Mouse (Mus musculus): Measurements from ENCODE around the gene Prrt1. TPM values are rescaled to one million over a fixed set of nuclear protein-coding genes. Genes with fewer than 3 reads are reported as not detected.

Gene Prrt1
- total and polyA plus RNA-seq, 3 experiments: not detected

GRCm38 (mm10) chr17:34591994-34592375 is 37.3 kb upstream of the Prrt1 start:
- in situ Hi-C loops (cut with MboI; ENCODE audit: low pct_ligation_motif_present, low pct_unique_long_range_greater_than_20kb, low sequenced_read_pairs): no loop called here
- no peak for TF ChIP-seq UBTF (IDR thresholded peaks at IDR 0.05; ENCODE audit: low read depth, low read length)
- TF ChIP-seq POLR2A (IDR thresholded peaks at IDR 0.05; ENCODE audit: low read depth, low read length): peak; percentile 60
- no peak for TF ChIP-seq ZKSCAN1 (IDR thresholded peaks at IDR 0.05; ENCODE audit: borderline replicate concordance, low read depth, low read length)
- peak; percentile 39; the same call in 1 of the 2 replicates for TF ChIP-seq NELFE (IDR thresholded peaks at IDR 0.05; ENCODE audit: low read depth, low read length)
- TF ChIP-seq MAFK (IDR thresholded peaks at IDR 0.05; ENCODE audit: insufficient replicate concordance, low read length): no peak
- TF ChIP-seq MAZ (IDR thresholded peaks at IDR 0.05; ENCODE audit: low read depth, low read length): peak; percentile 95
- no peak for TF ChIP-seq SIN3A (IDR thresholded peaks at IDR 0.05; ENCODE audit: low read length)
- TF ChIP-seq CTCF (conservative IDR thresholded peaks at IDR 0.05 in 1 of 2, IDR thresholded peaks at IDR 0.05 in 1 of 2; ENCODE audit: low read depth in 2 of 2, low read length in 2 of 2): no peak
- TF ChIP-seq ZMIZ1 (IDR thresholded peaks at IDR 0.05; ENCODE audit: low read depth, low read length): peak; percentile 39; the same call in 1 of the 2 replicates
- TF ChIP-seq IRF4 (IDR thresholded peaks at IDR 0.05; ENCODE audit: low read depth, low read length): peak; percentile 45; the same call in 1 of the 2 replicates
- TF ChIP-seq EP300 (IDR thresholded peaks at IDR 0.05; ENCODE audit: low read length): no peak
- TF ChIP-seq HCFC1 (IDR thresholded peaks at IDR 0.05; ENCODE audit: low read depth, low read length): no peak
- no peak for TF ChIP-seq PAX5 (IDR thresholded peaks at IDR 0.05; ENCODE audit: low read length)
- peak; percentile 84 for TF ChIP-seq CHD2 (IDR thresholded peaks at IDR 0.05; ENCODE audit: low read length)
- 0 out of 2 replicates have a peak, but pooled peaks have one; percentile 19 for TF ChIP-seq TCF12 (IDR thresholded peaks at IDR 0.05; ENCODE audit: low read depth, low read length)
- Histone ChIP-seq H3K4me3 (replicated peaks in 1 of 3; ENCODE audit: low read depth in 2 of 3, low read length in 2 of 3, poor library complexity in 1 of 3) (peak overlapping the region; percentile 57 to 82 (median 63)), H3K27me3 (replicated peaks) (no peaks in the 10 kb centered on the region), H3K79me2 (replicated peaks; ENCODE audit: control insufficient read depth, extremely low read depth, insufficient read depth, poor library complexity, severe bottlenecking) (no peaks in the 10 kb centered on the region; the same call in 1 of the 2 replicates), H3K4me1 (ENCODE audit: control insufficient read depth in 1 of 2, insufficient read depth in 2 of 2) (peaks cover 8 to 41% of the 10 kb centered on the region in 2 experiments; a peak in 2 of 4 replicates), H3K9me3 (replicated peaks; ENCODE audit: low read length) (no peaks in the 10 kb centered on the region), H3K9ac (ENCODE audit: insufficient read depth, low read depth) (peak overlapping the region; percentile 95), H3K36me3 (replicated peaks in 1 of 2; ENCODE audit: control insufficient read depth in 1 of 2, insufficient read depth in 1 of 2, low read length in 1 of 2) (peaks cover 16 to 34% of the 10 kb centered on the region in 2 experiments), H3K27ac (ENCODE audit: insufficient read depth, low read depth) (peak overlapping the region; percentile 85; the same call in 1 of the 2 replicates), H3K4me2 (ENCODE audit: insufficient read depth, low read depth, poor library complexity, severe bottlenecking) (peak overlapping the region; percentile 73)
- peak; percentile 88 for DNase-seq (ENCODE audit: extremely low read depth)
- dilution Hi-C loops (cut with MboI; ENCODE audit: extremely low pct_ligation_motif_present, extremely low pct_unique_long_range_greater_than_20kb, low sequenced_read_pairs): no loop called here

DNA sequence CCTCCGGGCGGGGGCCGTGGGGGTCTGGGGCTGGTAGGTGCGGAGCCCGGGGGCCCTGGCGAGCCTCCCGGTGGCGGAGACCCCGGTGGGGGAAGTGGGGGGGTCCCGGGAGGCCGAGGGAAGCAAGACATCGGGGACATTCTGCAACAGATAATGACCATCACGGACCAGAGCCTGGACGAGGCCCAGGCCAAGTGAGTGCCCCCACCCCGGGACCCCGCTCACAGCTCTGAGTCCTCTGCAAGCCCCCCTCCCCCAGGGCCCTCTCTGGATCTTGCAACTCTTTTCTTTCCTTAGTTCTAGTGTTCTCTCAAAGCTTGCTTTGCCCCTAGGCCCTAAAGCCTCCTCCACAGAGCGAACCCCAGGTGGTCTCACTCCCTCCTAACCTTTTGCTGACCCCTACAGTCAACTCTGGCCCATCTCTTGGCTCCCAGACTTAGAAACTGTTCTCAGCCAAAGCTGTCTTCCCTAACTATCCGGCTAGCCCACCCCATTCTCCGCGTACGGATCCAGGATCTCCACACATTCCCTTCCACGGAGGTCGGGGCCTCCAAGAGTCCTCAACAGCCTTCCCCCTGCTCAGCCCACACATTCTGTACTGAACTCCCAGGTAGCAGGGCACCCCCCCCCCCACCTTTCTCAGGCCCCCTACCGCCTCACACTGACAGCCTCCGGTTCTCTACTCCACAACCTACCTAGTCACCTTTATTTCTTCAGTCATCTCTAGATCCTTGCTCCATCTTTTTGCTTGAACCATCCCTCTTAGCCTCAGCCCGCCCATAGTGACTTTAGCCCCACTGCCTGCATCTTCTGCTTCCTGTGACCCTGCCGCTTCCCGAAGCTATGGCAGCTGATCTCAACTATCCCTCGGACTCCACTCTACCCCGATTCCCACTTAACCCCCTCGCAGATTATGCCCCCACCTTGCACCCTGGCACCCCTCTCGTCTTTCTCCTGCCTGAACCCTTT is 36.5 kb upstream of the Prrt1 start:
- peaks cover 8 to 46% of the 10 kb centered on the region in 2 experiments; a peak in 2 of 4 replicates for H3K4me1 ChIP-seq (ENCODE audit: control insufficient read depth in 1 of 2, insufficient read depth in 2 of 2)
- in situ Hi-C loops (cut with MboI; ENCODE audit: low pct_ligation_motif_present, low pct_unique_long_range_greater_than_20kb, low sequenced_read_pairs): no loop called here

More for the DNA sequence above, 36.5 kb upstream of the Prrt1 start:
- Histone ChIP-seq H3K27ac (ENCODE audit: insufficient read depth, low read depth) (no peak overlapping the region), H3K4me3 (replicated peaks in 1 of 3; ENCODE audit: low read depth in 2 of 3, low read length in 2 of 3, poor library complexity in 1 of 3) (peak overlapping the region; percentile 40 to 82 (median 63)), H3K9me3 (replicated peaks; ENCODE audit: low read length) (no peaks in the 10 kb centered on the region), H3K36me3 (replicated peaks in 1 of 2; ENCODE audit: control insufficient read depth in 1 of 2, insufficient read depth in 1 of 2, low read length in 1 of 2) (peaks cover 16 to 36% of the 10 kb centered on the region in 2 experiments), H3K27me3 (replicated peaks) (no peaks in the 10 kb centered on the region), H3K79me2 (replicated peaks; ENCODE audit: control insufficient read depth, extremely low read depth, insufficient read depth, poor library complexity, severe bottlenecking) (no peaks in the 10 kb centered on the region; the same call in 1 of the 2 replicates), H3K9ac (ENCODE audit: insufficient read depth, low read depth) (peak overlapping the region; percentile 95), H3K4me2 (ENCODE audit: insufficient read depth, low read depth, poor library complexity, severe bottlenecking) (peak overlapping the region; percentile 65)
- no peak; the same call in 1 of the 2 replicates for TF ChIP-seq RAD21 (IDR thresholded peaks at IDR 0.05; ENCODE audit: low read depth, low read length)
- no peak for TF ChIP-seq POLR2AphosphoS2 (IDR thresholded peaks at IDR 0.05; ENCODE audit: low read depth, low read length)
- no peak for TF ChIP-seq ZNF384 (IDR thresholded peaks at IDR 0.05; ENCODE audit: low read depth, low read length)
- TF ChIP-seq ELF1 (IDR thresholded peaks at IDR 0.05; ENCODE audit: low read depth, low read length): no peak
- TF ChIP-seq NRF1 (IDR thresholded peaks at IDR 0.05; ENCODE audit: low read depth, low read length): no peak
- peak; percentile 57; the same call in 1 of the 2 replicates for TF ChIP-seq SIN3A (IDR thresholded peaks at IDR 0.05; ENCODE audit: low read length)
- no peak for TF ChIP-seq BHLHE40 (IDR thresholded peaks at IDR 0.05; ENCODE audit: low read depth, low read length)
- TF ChIP-seq USF1 (IDR thresholded peaks at IDR 0.05; ENCODE audit: low read depth, low read length): no peak
- TF ChIP-seq IRF4 (IDR thresholded peaks at IDR 0.05; ENCODE audit: low read depth, low read length): no peak
- DNase-seq (ENCODE audit: extremely low read depth): no peak
- dilution Hi-C loops (cut with MboI; ENCODE audit: extremely low pct_ligation_motif_present, extremely low pct_unique_long_range_greater_than_20kb, low sequenced_read_pairs): no loop called here
